Mouse (Mus musculus) 3134 (cell line): ENCODE results near the gene Vmn1r7.
"Not testable (repeated sequence)": the region's sequence is repeated elsewhere in the genome, so short reads cannot be mapped to it uniquely, and the experiment has no call there.

ENCODE experiments used
- DNase-seq: peaks from one replicate; pipeline ENCODE4 v3.0.0-alpha.2; 2011; ENCODE audit warnings: low spot score; ENCODE audit not compliant: insufficient read length; ENCODE audit errors: extremely low read depth

Vmn1r7 gene

GRCm38 (mm10) chr6:57025224-57025623 lies at the start of gene Vmn1r7:
Gene Vmn1r7, minus strand, starts transcription at chr6:57025324.
- not testable (repeated sequence) for DNase-seq

- no peak for DNase-seq
Measured at GRCm38 (mm10) chr6:57066487-57066886, 41.4 kb upstream of the Vmn1r7 start, which contains the start of gene Vmn1r9. Gene Vmn1r9, plus strand, starts transcription at chr6:57066787.

GRCm38 (mm10) chr6:57063730-57064129 lies 38.6 kb upstream of the Vmn1r7 start:
- DNase-seq, result no peak

- DNase-seq, result no peak
Measured at GRCm38 (mm10) chr6:57034674-57035073, 9.6 kb upstream of the Vmn1r7 start.

- DNase-seq, result no peak
Measured at GRCm38 (mm10) chr6:57031984-57032383, 6.9 kb upstream of the Vmn1r7 start, which contains the start of gene Vmn1r8. Gene Vmn1r8, plus strand, starts transcription at chr6:57032284.

GRCm38 (mm10) chr6:56996943-56997342 lies 28.2 kb downstream of the Vmn1r7 start, which contains the start of gene Vmn1r6:
Gene Vmn1r6, plus strand, starts transcription at chr6:56997243.
- DNase-seq, result no peak
